Mouse (Mus musculus) C2C12 (cell line): ENCODE data around the gene Bbs12. TPM values are rescaled to one million over a fixed set of nuclear protein-coding genes. Genes with fewer than 3 reads are reported as not detected.

Experiments used
- H3K27me3 ChIP-seq: one replicate; pipeline ENCODE4 v1.6.1; 2011; ENCODE audit not compliant: control insufficient read depth, insufficient read depth, insufficient read length
- H3K36me3 ChIP-seq: one replicate; pipeline ENCODE4 v1.6.1; 2011; ENCODE audit not compliant: control insufficient read depth, insufficient read depth
- H3K4me3 ChIP-seq: one replicate; pipeline ENCODE4 v1.5.1; 2011; ENCODE audit warnings: mild to moderate bottlenecking, control low read depth; ENCODE audit not compliant: poor library complexity, insufficient read depth, severe bottlenecking
- H3K79me2 ChIP-seq: one replicate; pipeline ENCODE4 v1.6.1; 2011; ENCODE audit not compliant: control insufficient read depth, insufficient read depth
- H3K79me3 ChIP-seq: one replicate; pipeline ENCODE4 v1.6.1; 2011; ENCODE audit warnings: low read depth, control low read depth
- H3ac ChIP-seq: one replicate; pipeline ENCODE3; 2011; ENCODE audit warnings: low read depth; ENCODE audit not compliant: control insufficient read depth, insufficient read length
- CEBPB ChIP-seq: IDR thresholded peaks from one replicate; pipeline ENCODE4 v1.6.1; 2011; ENCODE audit warnings: low read depth, mild to moderate bottlenecking, control low read depth, moderate library complexity
- CTCF ChIP-seq: IDR thresholded peaks from one replicate; pipeline ENCODE4 v1.5.1; 2011; ENCODE audit not compliant: control insufficient read depth, insufficient read depth, insufficient read length
- FOSL1 ChIP-seq: IDR thresholded peaks from one replicate; pipeline ENCODE4 v1.8.0; 2011; ENCODE audit warnings: mild to moderate bottlenecking, low read length; ENCODE audit not compliant: poor library complexity, insufficient read depth, severe bottlenecking
- MAX ChIP-seq: IDR thresholded peaks from one replicate; pipeline ENCODE4 v1.6.1; 2011; ENCODE audit warnings: mild to moderate bottlenecking, control low read depth
- MYOD1 ChIP-seq: IDR thresholded peaks from one replicate; pipeline ENCODE4 v1.6.1; 2011; ENCODE audit warnings: low read depth; ENCODE audit not compliant: control insufficient read depth, insufficient read length
- MYOG ChIP-seq: IDR thresholded peaks from one replicate; pipeline ENCODE4 v1.6.1; 2011; ENCODE audit not compliant: control insufficient read depth, insufficient read length; ENCODE audit errors: extremely low read depth
- USF1 ChIP-seq: IDR thresholded peaks from one replicate; pipeline ENCODE4 v1.6.1; 2011; ENCODE audit warnings: low read depth, mild to moderate bottlenecking, control low read depth, moderate library complexity
- long read RNA-seq, 2 experiments: library from polyadenylated mRNA; unstranded; transcript quantifications; one replicate each; pipeline ENCODE4 v2.0.0; 2019 to 2020
- polyA plus RNA-seq: library from polyadenylated mRNA; unstranded; fragments of >200 nt; fragmentation: generic; extraction: Trizol; gene quantifications from one replicate; pipeline ENCODE4 v1.2.1, GENCODE M21; 2012; ENCODE audit warnings: missing spikeins

The Bbs12 gene
- 2.8 TPM for polyA plus RNA-seq
- long read RNA-seq, experiment 1, partial matches to known transcripts: 1 of 3 reads
- long read RNA-seq, experiment 1, other reads (novel, unspliced or antisense): 1 of 3 reads
- long read RNA-seq, experiment 2, transcript Bbs12-201 (2 exons, 2,433 nt): major isoform, 16 of 27 reads
- long read RNA-seq, experiment 2, partial matches to known transcripts: 3 of 27 reads
- long read RNA-seq, experiment 2, other reads (novel, unspliced or antisense): 5 of 27 reads

GRCm38 (mm10) chr3:37312370-37312941, at the start of gene Bbs12, which contains the start of gene Cetn4:
Gene Bbs12, plus strand, starts transcription at chr3:37312554.
Gene Cetn4, minus strand, starts transcription at chr3:37312708.
- peaks cover 5% of the 10 kb centered on the region for H3K36me3 ChIP-seq
- H3ac ChIP-seq: peak within 1 kb of the TSS; percentile 92
- peak within 1 kb of the TSS; percentile 63 for H3K4me3 ChIP-seq
- peaks cover 6% of the 10 kb centered on the region for H3K79me3 ChIP-seq
- TF ChIP-seq MYOD1 (no peak), MYOG (no peak), USF1 (no peak), CTCF (no peak), FOSL1 (no peak), CEBPB (no peak), MAX (no peak)
- no peaks in the 10 kb centered on the region for H3K27me3 ChIP-seq
- peaks cover 33% of the 10 kb centered on the region for H3K79me2 ChIP-seq

- Histone ChIP-seq H3K79me3 (no peaks in the 10 kb centered on the region), H3K27me3 (peaks cover 6% of the 10 kb centered on the region), H3ac (no peak overlapping the region), H3K4me3 (no peak overlapping the region), H3K79me2 (no peaks in the 10 kb centered on the region), H3K36me3 (no peaks in the 10 kb centered on the region)
- TF ChIP-seq CEBPB: no peak
- no peak for TF ChIP-seq MAX
- TF ChIP-seq CTCF: no peak
- no peak for TF ChIP-seq MYOD1
- no peak for TF ChIP-seq USF1
- TF ChIP-seq FOSL1: no peak
- TF ChIP-seq MYOG: no peak
Measured at GRCm38 (mm10) chr3:37268338-37268737, 44.0 kb upstream of the Bbs12 start.

DNA sequence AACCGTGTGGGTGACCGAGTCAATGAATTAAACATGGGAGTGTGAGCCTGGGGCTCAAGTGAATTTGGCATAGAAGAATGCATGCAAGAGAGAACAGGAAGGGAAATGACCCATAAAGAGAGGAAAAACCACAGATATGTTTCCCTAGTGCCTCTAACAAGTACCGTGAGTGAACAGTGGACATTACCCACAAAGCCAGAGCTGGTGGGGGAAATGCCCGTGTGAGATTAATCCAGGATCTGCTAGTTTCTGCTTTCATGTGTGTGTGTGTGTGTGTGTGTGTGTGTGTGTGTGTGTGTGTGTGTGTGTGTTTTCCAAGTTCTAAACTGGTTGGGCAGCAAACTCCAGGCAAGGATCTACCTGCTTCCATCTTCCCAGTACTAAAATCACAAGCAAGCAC, 42.4 kb upstream of the Bbs12 start:
- H3K79me2 ChIP-seq: no peaks in the 10 kb centered on the region
- TF ChIP-seq FOSL1 (no peak), MYOD1 (no peak), MYOG (no peak), MAX (no peak), CTCF (no peak), USF1 (no peak), CEBPB (no peak)
- no peaks in the 10 kb centered on the region for H3K79me3 ChIP-seq
- no peak overlapping the region for H3ac ChIP-seq
- H3K36me3 ChIP-seq: no peaks in the 10 kb centered on the region
- no peak overlapping the region for H3K4me3 ChIP-seq
- peaks cover 6% of the 10 kb centered on the region for H3K27me3 ChIP-seq

DNA sequence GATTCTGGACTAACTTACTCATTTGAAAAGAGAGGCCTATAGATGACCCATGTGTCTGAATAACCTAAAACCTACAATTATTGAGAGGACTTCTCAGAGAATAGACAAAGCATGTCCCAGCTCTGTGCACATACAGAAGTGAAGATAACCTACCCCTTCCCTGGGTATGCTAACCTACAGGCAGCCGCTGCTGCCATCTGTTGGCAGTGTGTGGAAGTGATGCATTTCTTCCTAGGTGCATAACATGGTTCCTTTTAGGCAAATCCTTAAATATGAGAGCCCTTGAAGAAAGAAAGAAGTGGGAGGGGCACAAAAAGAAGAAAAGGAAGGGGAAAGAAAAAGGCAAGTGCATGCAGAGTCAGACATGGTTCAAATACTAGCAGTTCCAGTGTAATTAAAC, 41.1 kb upstream of the Bbs12 start:
- H3K4me3 ChIP-seq: no peak overlapping the region
- no peak for TF ChIP-seq USF1
- TF ChIP-seq CTCF: peak; percentile 50
- H3K36me3 ChIP-seq: no peaks in the 10 kb centered on the region
- H3K79me2 ChIP-seq: no peaks in the 10 kb centered on the region
- H3K79me3 ChIP-seq: no peaks in the 10 kb centered on the region
- H3K27me3 ChIP-seq: peaks cover 6% of the 10 kb centered on the region
- H3ac ChIP-seq: no peak overlapping the region

- Histone ChIP-seq H3K79me3 (no peaks in the 10 kb centered on the region), H3ac (no peak overlapping the region), H3K4me3 (no peak overlapping the region), H3K79me2 (no peaks in the 10 kb centered on the region), H3K27me3 (peaks cover 6% of the 10 kb centered on the region), H3K36me3 (no peaks in the 10 kb centered on the region)
- TF ChIP-seq MYOD1 (no peak), FOSL1 (no peak), USF1 (no peak), MYOG (no peak), CTCF (no peak), CEBPB (no peak), MAX (no peak)
Measured at GRCm38 (mm10) chr3:37273092-37273491, 39.3 kb upstream of the Bbs12 start.

DNA sequence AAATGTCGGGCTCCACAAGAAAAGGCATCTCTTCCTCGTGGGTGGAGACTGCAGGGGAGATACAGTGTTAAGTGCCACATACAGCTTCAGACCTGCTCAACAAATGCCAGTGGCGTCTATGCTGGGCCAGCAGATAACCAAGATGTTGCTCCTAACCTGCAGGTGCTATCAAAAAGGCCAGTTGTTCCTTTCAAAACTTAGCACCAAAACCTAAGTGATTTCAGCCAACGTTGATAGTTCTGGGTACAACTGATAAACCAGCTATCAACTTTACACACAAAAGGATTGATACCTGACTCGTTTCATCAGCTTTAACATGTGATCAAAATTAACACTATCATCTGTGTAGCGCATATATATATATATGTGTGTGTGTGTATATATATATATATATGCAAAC, 37.7 kb upstream of the Bbs12 start:
- Histone ChIP-seq H3K4me3 (no peak overlapping the region), H3K27me3 (peaks cover 6% of the 10 kb centered on the region), H3ac (no peak overlapping the region), H3K36me3 (no peaks in the 10 kb centered on the region), H3K79me3 (no peaks in the 10 kb centered on the region), H3K79me2 (no peaks in the 10 kb centered on the region)
- no peak for TF ChIP-seq MYOD1
- no peak for TF ChIP-seq MYOG
- TF ChIP-seq MAX: no peak
- no peak for TF ChIP-seq CTCF
- no peak for TF ChIP-seq CEBPB
